Mouse (Mus musculus) testis, adult 2 months (tissue): ENCODE measurements around the gene Gm10322.

Experiments
- CTCF ChIP-seq: fragments of 200-500 bp; IDR thresholded peaks from 2 replicates; pipeline ENCODE4 v1.5.1; 2012; ENCODE audit warnings: low read depth, mild to moderate bottlenecking, inconsistent platforms, low read length, moderate library complexity; ENCODE audit not compliant: control insufficient read depth, insufficient read depth, insufficient replicate concordance
- POLR2A ChIP-seq: fragments of 200-500 bp; IDR thresholded peaks from 2 replicates; pipeline ENCODE4 v1.6.1; 2012; ENCODE audit warnings: low read depth, mild to moderate bottlenecking, inconsistent platforms, low read length, moderate library complexity; ENCODE audit not compliant: control insufficient read depth

DNA sequence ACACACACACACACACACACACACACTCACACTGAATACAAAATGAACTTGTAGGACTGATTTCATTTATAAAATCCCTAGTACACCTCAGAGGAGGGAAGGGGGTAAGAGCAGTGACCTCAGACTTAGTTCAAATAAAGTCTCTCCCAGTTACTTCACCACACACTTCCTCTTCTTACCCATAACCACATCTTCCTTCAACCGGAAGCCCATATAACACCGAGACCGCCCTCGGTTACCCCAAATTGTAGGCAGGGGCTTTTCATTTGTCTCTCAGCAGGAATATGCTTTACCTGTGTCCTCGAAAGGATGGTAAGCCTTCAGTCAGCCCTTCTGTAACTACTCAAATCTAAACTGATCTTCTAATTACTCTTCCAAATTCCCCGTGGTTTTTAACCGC lies 26.4 kb upstream of the Gm10322 start:
- TF ChIP-seq CTCF (no peak), POLR2A (no peak)
